Mouse (Mus musculus): ENCODE data around the gene Snrpa1.

The Snrpa1 gene

DNA sequence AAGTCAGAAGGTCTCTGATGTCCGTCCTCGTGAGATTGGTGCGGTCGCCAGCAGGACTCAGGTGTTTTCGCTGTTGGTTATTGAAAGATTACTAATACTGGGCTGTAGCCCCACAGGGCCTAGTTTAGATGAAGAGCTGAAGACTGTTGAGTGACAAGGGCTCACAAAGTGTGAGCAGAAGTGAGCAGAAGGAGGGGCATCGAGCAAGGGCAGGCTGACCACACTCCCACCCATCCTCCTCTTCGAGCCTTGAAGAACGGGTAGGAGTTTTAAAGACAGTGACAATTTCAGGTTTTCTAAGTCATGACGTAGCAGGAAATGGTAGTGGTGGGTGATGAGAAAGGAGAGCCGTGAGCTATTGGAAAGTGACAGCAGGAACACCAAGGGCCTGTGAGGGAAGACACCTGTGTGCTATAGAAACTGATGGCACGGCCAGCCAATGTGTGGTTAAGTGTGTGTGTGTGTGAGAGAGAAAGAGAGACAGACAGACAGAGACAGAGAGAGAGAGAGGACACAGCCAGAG is 57.1 kb downstream of the Snrpa1 start:
- no peak for DNase-seq

DNA sequence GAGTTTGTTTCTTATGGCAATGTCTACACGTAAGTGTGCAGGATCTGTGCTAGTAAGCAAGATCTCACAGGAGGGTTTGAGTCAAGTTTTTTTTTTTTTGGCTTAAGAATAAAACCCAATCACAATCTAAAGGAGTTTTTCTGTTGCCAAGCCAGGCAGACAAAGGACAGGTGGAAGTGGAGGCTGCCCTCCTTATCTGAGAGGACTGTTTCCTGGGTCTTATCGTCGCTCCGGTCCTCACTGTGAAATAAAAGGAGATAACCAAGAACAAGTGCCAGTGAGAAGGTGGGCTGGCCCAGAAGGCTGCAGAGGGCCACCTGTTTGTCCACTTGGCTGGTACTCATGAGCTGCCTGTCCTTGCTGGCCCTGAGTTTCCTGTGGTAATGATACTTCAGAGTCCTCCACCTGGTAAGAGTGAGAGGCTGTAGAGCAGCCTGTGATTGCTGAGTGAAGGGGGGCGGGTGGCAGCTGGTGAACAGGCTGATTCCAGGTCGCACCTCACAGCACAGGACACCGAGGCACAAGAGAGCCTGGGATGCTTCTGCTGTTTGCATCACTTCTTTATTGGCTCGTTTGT is 58.2 kb downstream of the Snrpa1 start:
- no peak for DNase-seq

DNA sequence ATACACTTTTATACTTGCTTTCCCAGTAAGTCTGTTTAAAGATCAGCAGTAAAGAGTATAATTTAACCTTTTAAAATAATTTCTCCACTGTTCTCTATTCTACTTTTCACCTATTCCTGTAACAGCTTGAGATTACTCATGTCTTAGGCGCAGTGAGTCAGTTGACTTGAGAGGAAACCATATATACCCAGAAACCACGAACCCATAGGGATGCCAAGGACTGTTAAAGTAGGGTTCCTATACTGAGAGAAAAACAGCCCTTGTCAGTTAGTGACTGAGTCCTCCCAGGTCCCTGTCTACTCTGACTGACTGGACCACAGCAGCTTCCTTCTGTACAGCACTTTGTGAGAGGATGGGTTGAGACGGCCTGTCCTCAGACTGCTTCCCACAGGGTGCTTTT is 59.2 kb downstream of the Snrpa1 start:
- DNase-seq = no peak

GRCm38 (mm10) chr7:66118796-66119195 is 60.0 kb downstream of the Snrpa1 start:
- no peak for DNase-seq

DNA sequence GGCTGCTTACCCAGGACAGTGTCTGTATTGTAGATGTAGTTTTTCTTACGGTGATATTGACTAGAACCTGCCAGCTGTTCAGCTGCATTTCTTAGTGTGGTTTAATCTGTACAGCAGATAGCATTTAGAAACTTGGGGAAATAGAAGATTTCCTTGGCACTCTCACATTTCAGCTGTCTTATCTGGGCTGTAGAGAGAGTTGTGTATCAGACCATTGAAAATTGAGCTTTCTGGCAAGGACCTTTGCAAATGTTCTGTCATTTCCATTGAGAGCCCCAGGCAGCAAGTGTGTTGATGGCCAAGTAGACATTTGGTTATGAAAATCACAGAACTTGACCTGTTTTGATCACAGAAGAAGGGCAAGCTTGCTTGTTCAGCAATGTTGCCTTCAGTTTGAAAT is 61.3 kb downstream of the Snrpa1 start:
- no peak for DNase-seq

GRCm38 (mm10) chr7:66120702-66121396 is 62.0 kb downstream of the Snrpa1 start:
- no peak for DNase-seq

Measured in heart, adult 11 months (tissue).